Mouse (Mus musculus) testis, postnatal 14 days (tissue): ENCODE measurements around the gene Baiap3.
A peak's percentile ranks its signal among the peaks of the same experiment; 100 is the strongest.
"Not testable (repeated sequence)": the region's sequence is repeated elsewhere in the genome, so short reads cannot be mapped to it uniquely, and the experiment has no call there.

ENCODE experiments used
- DNase-seq: peaks from one replicate; pipeline ENCODE4 v3.0.0; 2021; ENCODE audit warnings: low spot score

The Baiap3 gene

GRCm38 (mm10) chr17:25248033-25248750 lies 8.0 kb downstream of the Baiap3 start:
- no peak for DNase-seq

GRCm38 (mm10) chr17:25244239-25244638 lies 11.9 kb downstream of the Baiap3 start:
- DNase-seq, result no peak

GRCm38 (mm10) chr17:25243131-25243780 lies 12.9 kb downstream of the Baiap3 start:
- DNase-seq, result no peak

- DNase-seq, result peak; percentile 89
Measured at GRCm38 (mm10) chr17:25239695-25240636, 16.2 kb downstream of the Baiap3 start, which contains the start of the genes Gnptg and Tsr3. Gene Gnptg, minus strand, starts transcription at chr17:25240124. Gene Tsr3, plus strand, starts transcription at chr17:25240170.

GRCm38 (mm10) chr17:25235635-25236034 lies 20.5 kb downstream of the Baiap3 start:
- DNase-seq, result no peak

- DNase-seq, result not testable (repeated sequence)
Measured at GRCm38 (mm10) chr17:25231621-25232020, 24.5 kb downstream of the Baiap3 start.

GRCm38 (mm10) chr17:25230700-25231099 lies 25.5 kb downstream of the Baiap3 start:
- no peak for DNase-seq

GRCm38 (mm10) chr17:25230014-25230655 lies 26.0 kb downstream of the Baiap3 start:
- not testable (repeated sequence) for DNase-seq

- DNase-seq, result no peak
Measured at GRCm38 (mm10) chr17:25227991-25228390, 28.2 kb downstream of the Baiap3 start.

GRCm38 (mm10) chr17:25225659-25226058 lies 30.5 kb downstream of the Baiap3 start:
- DNase-seq, result no peak

- no peak for DNase-seq
Measured at GRCm38 (mm10) chr17:25224586-25225222, 31.5 kb downstream of the Baiap3 start.

GRCm38 (mm10) chr17:25222951-25223601 lies 33.1 kb downstream of the Baiap3 start:
- DNase-seq, result no peak

GRCm38 (mm10) chr17:25222504-25222940 lies 33.6 kb downstream of the Baiap3 start:
- DNase-seq, result not testable (repeated sequence)

- DNase-seq, result peak; percentile 66
Measured at GRCm38 (mm10) chr17:25221821-25222503, 34.2 kb downstream of the Baiap3 start.

GRCm38 (mm10) chr17:25220746-25221145 lies 35.4 kb downstream of the Baiap3 start:
- DNase-seq, result no peak

- no peak for DNase-seq
Measured at GRCm38 (mm10) chr17:25219492-25220295, 36.5 kb downstream of the Baiap3 start.

GRCm38 (mm10) chr17:25218967-25219366 lies 37.2 kb downstream of the Baiap3 start:
- DNase-seq, result no peak

- DNase-seq, result no peak
Measured at GRCm38 (mm10) chr17:25215431-25215830, 40.7 kb downstream of the Baiap3 start.

- no peak for DNase-seq
Measured at GRCm38 (mm10) chr17:25211705-25212104, 44.5 kb downstream of the Baiap3 start.
